Mouse (Mus musculus): Measurements from ENCODE around the gene Iqsec3.

Gene Iqsec3

GRCm38 (mm10) chr6:121473093-121473821 is at the start of gene Iqsec3:
TSS of gene Iqsec3 (minus strand) at chr6:121473678.
- in situ Hi-C loops (cut with MseI, MboI): no loop called here

DNA sequence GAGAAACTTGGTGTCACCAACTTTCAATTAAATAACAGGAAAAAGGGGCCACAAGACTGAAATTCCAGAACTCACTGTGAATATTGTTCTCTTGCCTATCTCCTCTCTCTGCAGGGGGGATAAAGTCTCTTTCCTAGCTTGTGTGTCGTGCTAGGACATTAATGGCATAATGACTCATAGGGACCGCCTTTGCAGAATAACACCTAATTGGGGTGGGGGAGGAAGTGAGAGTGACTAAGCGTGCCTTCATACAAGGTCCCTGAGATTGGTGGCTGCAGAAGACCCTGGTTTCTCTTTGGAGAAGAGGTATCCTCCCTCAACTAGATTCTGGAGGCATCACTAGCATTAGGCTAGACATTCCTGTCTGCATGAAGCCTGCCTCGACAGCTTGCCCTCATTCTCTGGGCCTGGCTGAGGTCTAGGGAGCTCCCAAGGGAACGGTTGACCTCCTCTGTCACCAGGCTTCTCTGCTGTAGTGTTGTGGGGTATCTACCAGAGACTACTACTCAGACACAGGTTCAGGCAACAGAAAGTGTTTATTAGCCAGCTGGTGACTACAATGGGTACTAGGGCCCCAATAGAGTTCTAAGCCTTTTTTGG is 48.7 kb upstream of the Iqsec3 start:
- in situ Hi-C loops (cut with MseI, MboI): no loop called here

DNA sequence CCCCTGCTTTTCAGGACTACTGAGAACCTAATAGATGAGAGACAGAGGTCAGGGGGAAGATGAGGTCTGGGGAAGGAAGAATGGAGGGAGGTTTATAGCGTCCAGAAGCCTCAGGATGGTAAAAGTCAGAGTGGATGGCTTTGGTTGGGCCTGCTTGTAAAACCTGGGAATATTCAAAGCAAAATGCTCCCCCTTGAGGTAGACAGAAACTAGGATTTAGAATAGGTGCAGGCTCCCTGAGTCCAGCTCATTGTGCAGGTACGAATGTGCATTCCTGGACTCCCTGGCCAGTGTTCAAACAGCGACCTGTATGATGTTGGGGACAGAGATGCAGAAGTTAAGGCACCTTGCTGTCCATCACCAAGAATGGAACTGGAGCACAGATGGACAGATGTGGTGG is 47.6 kb upstream of the Iqsec3 start:
- in situ Hi-C loops (cut with MseI, MboI): no loop called here

DNA sequence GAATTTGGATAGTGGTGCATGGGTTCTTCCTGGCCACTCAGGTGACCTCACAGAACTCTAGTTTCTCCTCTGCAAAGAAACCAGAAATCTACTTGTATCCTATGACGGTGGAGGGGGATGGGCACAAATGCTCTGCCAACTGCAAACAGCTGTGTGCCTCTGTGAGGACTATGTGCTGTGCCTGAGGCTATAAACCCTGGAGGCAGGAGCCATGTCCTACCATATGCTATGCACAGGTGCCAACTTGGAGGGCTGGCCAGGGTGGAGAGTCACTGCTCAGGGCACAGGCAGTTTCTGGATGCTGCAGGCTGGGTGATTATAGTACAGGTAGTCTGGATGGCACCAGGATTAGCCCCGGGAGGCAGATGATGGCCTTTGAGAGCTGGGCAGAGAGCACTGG is 46.4 kb upstream of the Iqsec3 start:
- in situ Hi-C loops (cut with MseI, MboI): no loop called here

DNA sequence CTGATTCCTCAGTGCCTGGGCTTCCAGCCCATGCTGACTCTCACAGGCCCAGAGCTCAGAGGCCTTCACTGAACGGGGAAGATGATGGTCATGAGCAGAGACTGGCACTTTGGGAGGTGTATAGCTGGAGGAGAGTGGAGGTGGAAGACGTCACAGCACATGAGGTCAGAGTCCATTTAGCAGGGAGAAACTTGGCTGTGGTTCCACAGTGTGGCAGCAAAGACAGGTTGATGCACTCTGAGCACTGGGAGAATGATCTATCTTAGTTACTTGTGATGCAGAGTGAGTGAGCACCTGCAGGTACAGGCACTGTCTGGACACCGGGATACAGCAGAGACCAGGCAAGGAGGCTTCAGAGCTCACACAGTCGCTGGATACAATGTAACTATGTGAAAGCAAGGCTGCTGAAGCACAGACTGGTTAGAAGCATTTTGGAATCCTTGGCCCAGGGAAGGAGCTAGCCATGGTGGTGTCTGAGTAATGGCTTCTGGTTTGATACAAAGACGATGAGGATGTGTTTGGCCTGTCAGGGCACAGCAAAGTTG is 45.9 kb upstream of the Iqsec3 start:
- in situ Hi-C loops (cut with MseI, MboI): no loop called here

GRCm38 (mm10) chr6:121517726-121518125 is 44.2 kb upstream of the Iqsec3 start:
- in situ Hi-C loops (cut with MseI, MboI): no loop called here

DNA sequence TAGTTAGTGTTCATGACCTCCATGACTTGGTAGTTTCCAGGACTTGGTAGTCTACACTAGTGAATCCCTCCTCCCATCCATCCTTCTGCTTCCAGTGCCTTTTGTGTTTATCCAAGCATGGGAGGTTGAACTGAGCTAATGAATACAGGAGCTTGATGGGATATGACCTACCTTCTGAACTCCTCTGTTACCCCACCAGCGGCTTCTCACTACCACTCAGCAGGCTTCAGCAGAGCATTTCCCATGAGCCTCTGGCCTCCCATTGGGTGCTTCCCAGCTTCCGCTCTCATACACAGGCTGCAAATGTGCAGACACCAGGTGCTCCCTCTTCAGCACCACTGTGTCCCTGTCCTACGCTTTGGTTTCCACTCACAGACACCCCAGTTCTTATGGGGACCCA is 36.9 kb upstream of the Iqsec3 start:
- in situ Hi-C loops (cut with MseI, MboI): no loop called here

GRCm38 (mm10) chr6:121509871-121510270 is 36.4 kb upstream of the Iqsec3 start:
- in situ Hi-C loops (cut with MseI, MboI): no loop called here

DNA sequence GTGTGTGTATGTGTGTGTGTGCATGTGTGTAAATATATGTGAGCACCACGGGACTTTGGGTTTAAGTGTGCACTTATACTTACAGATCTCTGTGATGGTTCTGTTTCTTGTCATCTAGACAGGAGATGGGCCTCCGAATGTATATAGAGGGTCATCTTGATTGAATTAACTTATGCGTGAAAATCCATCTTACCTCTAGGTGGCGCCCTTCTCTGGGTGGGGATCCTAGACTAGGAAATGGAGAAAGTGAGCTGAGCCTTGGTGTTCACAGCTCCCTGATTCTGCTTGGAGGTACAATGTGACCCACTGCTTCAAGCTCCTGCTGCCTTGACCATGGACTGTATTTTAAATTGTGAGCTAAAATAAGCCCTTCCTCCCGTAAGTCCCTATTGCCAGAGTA is 34.8 kb upstream of the Iqsec3 start:
- in situ Hi-C loops (cut with MseI, MboI): no loop called here

DNA sequence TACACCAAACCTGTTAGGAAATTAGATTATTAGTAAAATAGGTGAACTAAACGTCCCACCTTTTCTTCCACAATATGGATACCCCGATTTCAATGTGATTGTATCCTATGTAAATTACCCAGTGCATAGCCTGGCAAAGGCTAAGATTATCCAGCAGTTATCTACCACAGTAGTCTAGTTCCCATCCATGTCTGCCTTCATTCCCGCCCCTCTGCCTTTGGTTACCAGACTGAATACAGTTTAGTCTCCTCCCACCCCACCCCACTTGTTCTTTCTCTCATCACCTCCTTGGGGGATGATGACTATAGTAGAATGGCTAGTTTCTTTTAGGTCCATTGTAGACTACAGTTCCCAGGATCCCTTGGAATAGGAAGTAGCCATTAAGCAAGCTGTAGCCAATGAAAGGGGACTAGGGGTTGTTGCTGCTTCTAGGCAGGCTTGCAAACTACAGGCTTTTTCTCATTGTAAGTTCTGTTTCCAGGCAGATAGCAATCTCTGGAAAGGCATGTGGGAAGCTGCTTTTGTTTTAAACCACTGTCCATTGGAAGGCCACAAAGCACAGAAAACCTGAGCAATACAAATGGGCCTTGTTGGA is 27.7 kb upstream of the Iqsec3 start:
- in situ Hi-C loops (cut with MseI, MboI): no loop called here

- in situ Hi-C loops (cut with MseI, MboI): no loop called here
These were observed 26.4 kb upstream of the Iqsec3 start for GRCm38 (mm10) chr6:121499856-121500255.

DNA sequence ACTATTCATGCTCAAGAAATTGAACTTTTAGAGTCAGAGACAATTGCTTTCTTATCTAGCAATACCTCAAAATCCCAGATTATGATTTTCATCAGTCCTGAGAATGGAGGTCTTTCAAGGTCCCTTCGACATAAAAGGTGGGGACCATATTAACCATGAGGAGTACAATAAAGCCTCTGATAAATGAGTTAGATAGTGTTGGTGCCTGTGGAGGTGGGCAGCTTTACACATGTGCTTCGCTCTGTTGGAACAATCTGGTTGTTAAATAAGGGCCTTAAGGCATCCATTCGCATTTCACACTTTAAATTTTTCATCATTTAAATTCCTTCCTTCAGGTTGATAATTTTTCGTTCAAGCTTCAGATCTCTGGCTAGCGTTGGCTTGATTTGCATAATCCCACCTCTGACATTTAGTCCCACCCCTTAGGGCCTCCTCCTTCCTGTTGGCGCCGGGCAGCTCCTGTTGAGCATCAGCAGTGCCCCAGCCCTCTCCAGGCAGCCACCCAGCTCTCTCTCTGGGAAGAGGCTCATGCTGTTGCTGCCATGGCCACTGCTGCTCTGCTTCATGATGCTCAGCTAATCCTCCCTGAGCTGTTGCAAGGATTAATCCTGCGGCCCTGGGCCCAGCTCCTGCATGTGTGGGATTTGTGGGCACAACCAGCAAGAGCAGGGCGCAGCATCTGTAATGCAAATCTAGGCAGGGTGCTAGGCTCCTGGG is 25.5 kb upstream of the Iqsec3 start:
- in situ Hi-C loops (cut with MseI, MboI): no loop called here

DNA sequence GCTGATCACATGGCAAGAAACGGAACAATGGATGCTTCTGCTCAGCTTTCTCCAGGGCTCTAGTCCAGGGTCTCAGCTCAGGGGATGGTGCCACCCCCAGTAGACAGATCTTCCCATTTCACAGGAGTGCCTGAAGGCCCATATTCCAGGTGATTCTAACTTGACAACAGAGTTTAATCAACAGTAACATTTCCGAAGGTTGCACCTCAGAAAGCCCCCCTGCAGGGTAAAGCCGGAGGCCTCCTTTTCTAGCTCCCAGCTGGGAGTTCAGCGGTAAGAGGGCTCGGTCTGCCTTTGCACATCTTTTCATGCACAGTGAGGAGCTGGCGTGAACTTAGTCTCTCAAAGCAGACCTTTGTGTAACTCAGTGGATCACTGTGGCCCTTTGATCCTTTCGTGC is 22.1 kb upstream of the Iqsec3 start:
- in situ Hi-C loops (cut with MseI, MboI): no loop called here

DNA sequence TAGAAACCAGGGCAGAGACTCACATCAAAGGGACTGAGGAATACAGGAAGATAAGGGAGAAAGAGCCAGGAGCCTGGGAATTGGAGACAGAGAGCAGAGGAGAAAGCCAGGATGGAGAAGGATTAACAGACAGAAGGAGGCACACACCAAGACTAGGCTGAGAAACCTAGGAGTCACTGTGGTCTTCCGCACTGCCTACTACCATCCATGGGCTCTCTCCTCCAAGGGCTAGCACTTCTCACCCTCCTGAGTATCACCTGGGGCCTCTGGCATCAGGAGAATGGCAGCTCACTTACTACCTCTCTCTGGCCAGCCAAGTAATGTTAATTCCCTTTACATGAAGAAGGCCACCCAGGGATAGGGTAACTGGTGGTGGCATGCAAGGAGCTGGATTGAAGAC is 21.5 kb upstream of the Iqsec3 start:
- in situ Hi-C loops (cut with MseI, MboI): no loop called here

- in situ Hi-C loops (cut with MseI, MboI): no loop called here
These were observed 20.8 kb upstream of the Iqsec3 start for GRCm38 (mm10) chr6:121494319-121494718.

DNA sequence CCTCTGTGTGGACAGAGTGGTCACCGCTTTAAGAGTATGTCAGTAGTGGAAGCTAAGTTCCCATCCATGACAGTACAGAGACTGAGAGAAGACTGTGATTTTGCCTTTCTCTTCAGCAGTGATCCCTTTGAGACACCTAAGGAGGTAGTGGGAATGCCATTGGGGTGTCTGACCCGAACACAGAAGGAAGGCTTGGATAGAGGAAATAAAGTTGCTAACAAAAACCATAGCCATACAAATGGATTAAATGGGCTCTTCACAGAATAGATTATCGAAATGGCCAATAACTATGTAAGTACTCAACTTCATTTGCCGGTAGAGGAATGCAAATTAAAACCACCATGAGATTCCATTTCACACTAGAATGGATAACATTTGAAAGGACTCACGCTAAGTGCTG is 17.9 kb upstream of the Iqsec3 start:
- in situ Hi-C loops (cut with MseI, MboI): no loop called here

GRCm38 (mm10) chr6:121472273-121472672 is 1.2 kb downstream of the Iqsec3 start:
- in situ Hi-C loops (cut with MseI, MboI): no loop called here

GRCm38 (mm10) chr6:121468235-121468634 is 5.2 kb downstream of the Iqsec3 start:
- in situ Hi-C loops (cut with MseI, MboI): no loop called here

- in situ Hi-C loops (cut with MseI, MboI): no loop called here
These were observed 10.7 kb downstream of the Iqsec3 start for GRCm38 (mm10) chr6:121462628-121463340.

- in situ Hi-C loops (cut with MseI, MboI): no loop called here
These were observed 16.1 kb downstream of the Iqsec3 start for GRCm38 (mm10) chr6:121457381-121457780.

DNA sequence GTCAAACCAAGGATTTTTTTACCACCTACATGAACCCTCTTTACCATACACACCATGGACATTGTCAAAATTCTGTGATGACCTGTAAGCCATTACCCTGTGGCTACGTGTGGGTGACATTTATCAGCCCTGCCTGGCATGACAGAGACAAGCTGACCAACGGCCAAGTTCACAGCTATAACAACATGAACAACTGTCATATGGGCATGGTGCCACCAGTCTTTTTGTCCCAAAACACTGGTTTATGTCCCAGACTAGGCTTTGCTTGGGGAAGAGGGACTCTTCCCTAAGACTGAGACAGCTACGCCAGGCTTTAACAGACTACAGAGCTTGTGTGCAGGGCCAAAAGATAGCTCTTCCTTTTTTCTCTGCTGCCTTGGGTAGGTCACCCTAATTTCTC is 16.8 kb downstream of the Iqsec3 start:
- in situ Hi-C loops (cut with MseI, MboI): no loop called here
